Mouse (Mus musculus) liver, postnatal 0 days (tissue): ENCODE data around the gene Zfp281. TPM values are rescaled to one million over a fixed set of nuclear protein-coding genes. Genes with fewer than 3 reads are reported as not detected.

Source experiments
- ATAC-seq: fragments of 200-750 bp; cut with Nextera tagmentation; 2 replicates; pipeline ENCODE4 v1.8.0; 2017; ENCODE audit warnings: mild to moderate bottlenecking, moderate library complexity
- DNase-seq: peaks from one replicate; pipeline ENCODE4 v3.0.0-alpha.2; 2016
- H3K27ac ChIP-seq: fragments of 300-500 bp; sonication (generic); 2 replicates; pipeline ENCODE4 v1.5.1; 2014; ENCODE audit warnings: antibody characterized with exemption, moderate library complexity, mild to moderate bottlenecking, low read depth
- H3K27me3 ChIP-seq: fragments of 300-500 bp; sonication (generic); 2 replicates; pipeline ENCODE4 v1.6.1; 2014; ENCODE audit warnings: low read length, control low read depth, mixed read lengths; ENCODE audit not compliant: insufficient read depth
- H3K36me3 ChIP-seq: fragments of 300-500 bp; sonication (generic); replicated peaks from 2 replicates; pipeline ENCODE4 v1.6.1; 2014; ENCODE audit warnings: mild to moderate bottlenecking, control low read depth, low read length, moderate library complexity, mixed read lengths; ENCODE audit not compliant: insufficient read depth
- H3K4me1 ChIP-seq: fragments of 300-500 bp; sonication (generic); 2 replicates; pipeline ENCODE4 v1.6.1; 2014; ENCODE audit warnings: antibody characterized with exemption, mild to moderate bottlenecking, control low read depth; ENCODE audit not compliant: insufficient read depth
- H3K4me2 ChIP-seq: fragments of 300-500 bp; sonication (generic); 2 replicates; pipeline ENCODE4 v1.6.1; 2014; ENCODE audit warnings: low read depth, mild to moderate bottlenecking, low read length, moderate library complexity, mixed read lengths
- H3K4me3 ChIP-seq: fragments of 300-500 bp; sonication (generic); 2 replicates; pipeline ENCODE4 v1.5.1; 2014; ENCODE audit warnings: low read depth, low read length
- H3K9ac ChIP-seq: fragments of 300-500 bp; sonication (generic); replicated peaks from 2 replicates; pipeline ENCODE4 v1.6.1; 2014; ENCODE audit warnings: mild to moderate bottlenecking, moderate library complexity
- H3K9me3 ChIP-seq: fragments of 300-500 bp; sonication (generic); 2 replicates; pipeline ENCODE4 v1.6.1; 2016; ENCODE audit warnings: mild to moderate bottlenecking, control low read depth, low read length, mixed read lengths
- CTCF ChIP-seq: sonication (generic); IDR thresholded peaks from 2 replicates; pipeline ENCODE4 v1.5.1; 2016; ENCODE audit warnings: antibody characterized with exemption, low read depth
- EP300 ChIP-seq: IDR thresholded peaks from 2 replicates; pipeline ENCODE4 v1.6.1; 2016; ENCODE audit warnings: antibody characterized with exemption, low read depth, mild to moderate bottlenecking
- WGBS: fragments of 180-500 bp; shearing (Covaris S2); extraction: QIAGEN DNeasy Blood & Tissue Kit; methylation state at CpG from one replicate; pipeline ENCODE4 v1.1.7; 2014; ENCODE audit not compliant: insufficient replicate concordance; 5-methylcytosine and 5-hydroxymethylcytosine counted together
- polyA plus RNA-seq: library from polyadenylated mRNA; unstranded; fragments of >200 nt; fragmentation: Nextera tagmentation; extraction: Ambion mirVana; gene quantifications from 2 replicates; pipeline ENCODE4 v1.2.1, GENCODE M21; 2015

Zfp281 gene
- polyA plus RNA-seq, 1 experiment from 2014 or later: 7.2 TPM

DNA sequence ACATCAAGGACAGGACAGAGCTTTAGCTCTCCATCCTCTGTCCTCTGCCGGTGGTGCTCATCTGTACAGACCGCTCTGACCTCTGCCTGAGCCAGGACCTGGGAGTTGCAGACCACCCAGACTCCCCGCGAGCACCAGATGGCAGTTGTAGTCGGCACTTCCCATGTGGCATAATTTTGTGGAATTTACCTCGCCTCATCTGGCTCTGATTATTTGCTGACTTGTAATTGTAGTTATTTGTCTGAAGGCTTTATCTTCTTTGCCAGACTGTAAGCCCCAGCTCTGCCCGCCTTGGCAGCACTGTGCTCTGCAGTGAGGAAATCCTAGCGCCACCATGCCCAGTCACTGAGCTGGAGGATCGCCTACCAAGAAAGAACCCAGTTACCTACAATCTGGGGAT lies 35.8 kb upstream of the Zfp281 start:
- Histone ChIP-seq H3K4me1 (no peaks in the 10 kb centered on the region), H3K4me3 (no peak overlapping the region), H3K27me3 (no peaks in the 10 kb centered on the region), H3K36me3 (no peaks in the 10 kb centered on the region), H3K9ac (no peak overlapping the region), H3K27ac (no peak overlapping the region), H3K9me3 (no peaks in the 10 kb centered on the region), H3K4me2 (0 out of 2 replicates have a peak overlapping the region, but pooled peaks have one; percentile 11)
- ATAC-seq (no peak), DNase-seq (no peak)
- 25% methylated on average over 9 of the region's 9 CpGs for WGBS
- no peak for TF ChIP-seq EP300
- TF ChIP-seq CTCF: no peak

DNA sequence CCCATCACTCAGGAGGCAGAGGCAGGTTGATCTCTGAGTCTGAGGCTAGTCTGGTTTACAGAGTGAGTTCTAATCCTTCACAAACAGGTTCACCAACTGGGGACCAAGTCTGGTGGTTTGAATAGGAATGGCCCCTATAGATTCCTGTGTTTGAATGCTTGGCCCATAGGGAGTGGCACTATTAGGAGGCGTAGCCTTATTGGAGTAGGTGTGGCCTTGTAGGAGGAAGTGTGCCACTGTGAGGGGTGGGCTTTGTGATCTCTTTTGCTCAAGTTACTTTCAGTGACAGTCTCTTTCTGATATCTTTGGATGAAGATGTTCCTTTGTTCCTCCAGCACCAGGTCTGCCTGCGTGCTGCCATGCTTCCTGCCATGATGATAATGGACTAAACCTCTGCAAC lies 32.0 kb upstream of the Zfp281 start:
- H3K9me3 ChIP-seq: no peaks in the 10 kb centered on the region
- DNase-seq (no peak), ATAC-seq (no peak)
- WGBS: 76% methylated on average over 2 of the region's 2 CpGs
- no peaks in the 10 kb centered on the region for H3K36me3 ChIP-seq
- H3K4me1 ChIP-seq: no peaks in the 10 kb centered on the region
- H3K9ac ChIP-seq: no peak overlapping the region
- H3K27me3 ChIP-seq: no peaks in the 10 kb centered on the region
- TF ChIP-seq CTCF (no peak), EP300 (no peak)
- H3K27ac ChIP-seq: no peak overlapping the region
- no peak overlapping the region for H3K4me3 ChIP-seq
- no peak overlapping the region for H3K4me2 ChIP-seq

DNA sequence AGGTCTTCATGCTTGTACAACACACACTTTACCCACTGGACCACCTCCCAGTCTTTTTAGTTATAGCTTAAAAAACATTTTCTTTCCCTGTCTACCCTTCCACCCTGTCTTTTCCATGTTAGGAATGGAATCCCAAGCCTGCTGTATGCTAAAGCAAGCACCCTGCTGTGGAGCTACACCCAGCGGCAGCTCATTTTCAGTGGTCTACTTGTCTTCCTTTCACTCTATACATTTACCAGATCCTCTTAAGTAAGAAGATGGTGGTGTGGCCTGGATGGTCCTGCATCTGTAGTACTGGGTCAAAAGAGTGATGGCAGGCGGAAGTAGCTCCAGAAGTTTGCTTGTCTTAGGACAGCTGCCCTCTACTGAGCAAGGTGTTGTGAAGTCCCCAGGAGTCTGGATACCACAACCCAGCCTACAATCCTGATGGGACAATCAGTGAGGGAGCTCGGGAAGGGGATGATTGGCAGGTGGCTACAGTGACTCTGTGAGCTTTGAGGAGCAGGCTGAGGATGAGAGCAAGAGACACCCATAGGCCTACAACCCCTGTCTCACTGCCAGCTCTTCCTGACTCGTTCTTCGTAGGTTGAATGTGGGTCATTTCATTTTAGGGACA lies 30.4 kb upstream of the Zfp281 start:
- H3K9me3 ChIP-seq: no peaks in the 10 kb centered on the region
- no peak for DNase-seq
- 77% methylated on average over 5 of the region's 5 CpGs for WGBS
- no peaks in the 10 kb centered on the region for H3K27me3 ChIP-seq
- no peak overlapping the region for H3K27ac ChIP-seq
- no peak overlapping the region for H3K9ac ChIP-seq
- TF ChIP-seq EP300 (no peak), CTCF (no peak)
- H3K4me3 ChIP-seq: no peak overlapping the region
- H3K4me1 ChIP-seq: no peaks in the 10 kb centered on the region
- no peak for ATAC-seq
- H3K4me2 ChIP-seq: no peak overlapping the region
- H3K36me3 ChIP-seq: no peaks in the 10 kb centered on the region

DNA sequence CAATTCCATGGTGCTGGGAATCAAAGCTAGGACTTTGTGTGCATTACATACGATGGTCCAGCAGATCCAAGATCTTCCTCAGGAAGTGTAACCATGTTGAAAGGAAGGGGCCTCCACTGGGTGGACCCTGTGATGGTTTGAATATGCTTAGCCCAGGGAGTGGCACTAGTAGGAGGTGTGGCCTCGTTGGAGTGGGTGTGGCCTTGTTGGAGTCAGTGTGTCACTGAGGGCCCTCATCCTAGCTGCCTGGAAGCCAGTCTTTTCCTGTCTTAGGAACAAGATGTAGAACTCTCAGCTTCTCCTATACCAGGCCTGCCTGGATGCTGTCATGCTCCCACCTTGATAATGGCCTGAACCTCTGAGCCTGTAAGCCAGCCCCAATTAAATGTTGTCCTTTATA lies 27.9 kb upstream of the Zfp281 start:
- no peaks in the 10 kb centered on the region for H3K27me3 ChIP-seq
- no peaks in the 10 kb centered on the region for H3K36me3 ChIP-seq
- no peaks in the 10 kb centered on the region for H3K9me3 ChIP-seq
- H3K4me1 ChIP-seq: no peaks in the 10 kb centered on the region
- no peak for DNase-seq
- no peak overlapping the region for H3K4me2 ChIP-seq
- no peak overlapping the region for H3K4me3 ChIP-seq
- H3K27ac ChIP-seq: no peak overlapping the region
- H3K9ac ChIP-seq: no peak overlapping the region
- WGBS: 66% methylated on average over 2 of the region's 2 CpGs
- no peak for TF ChIP-seq CTCF
- no peak for TF ChIP-seq EP300
- ATAC-seq: no peak

DNA sequence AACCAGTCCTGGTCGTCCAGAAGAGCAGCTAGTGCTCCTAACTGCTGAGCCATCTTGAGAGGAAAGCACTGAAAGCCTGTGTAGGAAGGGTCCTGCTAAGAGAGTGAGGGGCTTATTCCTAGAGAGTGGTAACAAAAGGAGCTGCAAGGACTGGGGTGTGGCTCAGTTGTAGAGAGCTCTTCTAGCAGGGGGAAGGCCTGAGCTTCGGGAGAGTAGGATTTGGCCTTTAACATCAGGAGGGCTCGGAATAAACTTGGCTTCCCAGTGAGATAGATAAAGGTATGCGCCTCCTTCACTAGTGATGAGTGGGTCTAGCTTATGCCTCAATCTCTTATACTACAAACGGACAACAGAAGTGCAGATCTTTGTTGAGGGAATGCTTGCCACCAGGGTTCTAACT lies 26.4 kb upstream of the Zfp281 start:
- no peak for ATAC-seq

DNA sequence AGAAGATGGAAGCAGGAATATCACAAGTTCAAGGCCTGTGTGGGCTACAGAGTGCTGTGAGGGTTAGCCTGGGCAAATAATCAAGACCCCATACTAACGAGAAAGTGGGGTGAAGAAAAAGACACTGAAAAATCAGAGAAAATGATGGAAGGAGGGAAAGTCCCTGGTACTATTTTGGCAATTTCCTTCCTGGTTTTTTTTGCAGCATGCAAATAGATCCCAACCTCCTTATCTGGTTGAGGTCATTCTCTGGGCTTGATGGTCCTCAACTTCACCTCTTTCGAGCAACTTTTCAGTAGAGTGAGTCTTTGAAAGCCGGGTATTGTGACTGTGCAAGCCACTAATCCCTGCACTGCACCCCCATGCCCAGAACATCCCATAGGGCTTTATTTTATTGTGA lies 24.6 kb upstream of the Zfp281 start:
- Histone ChIP-seq H3K4me3 (no peak overlapping the region), H3K27me3 (no peaks in the 10 kb centered on the region), H3K9ac (no peak overlapping the region), H3K36me3 (no peaks in the 10 kb centered on the region), H3K27ac (no peak overlapping the region), H3K9me3 (no peaks in the 10 kb centered on the region), H3K4me2 (no peak overlapping the region), H3K4me1 (0 out of 2 replicates have a peak, but pooled peaks cover 2% of the 10 kb centered on the region)
- ATAC-seq: no peak
- WGBS: 60% methylated on average over 3 of the region's 3 CpGs
- TF ChIP-seq CTCF: no peak
- no peak for TF ChIP-seq EP300
- no peak for DNase-seq

More for the DNA sequence above, 26.4 kb upstream of the Zfp281 start:
- H3K4me2 ChIP-seq: no peak overlapping the region
- no peak for DNase-seq
- no peak for TF ChIP-seq EP300
- TF ChIP-seq CTCF: no peak
- H3K4me1 ChIP-seq: 0 out of 2 replicates have a peak, but pooled peaks cover 2% of the 10 kb centered on the region
- no peaks in the 10 kb centered on the region for H3K36me3 ChIP-seq
- no peak overlapping the region for H3K9ac ChIP-seq
- no peak overlapping the region for H3K4me3 ChIP-seq
- no peaks in the 10 kb centered on the region for H3K9me3 ChIP-seq
- no peaks in the 10 kb centered on the region for H3K27me3 ChIP-seq
- no peak overlapping the region for H3K27ac ChIP-seq
- 67% methylated on average over 5 of the region's 5 CpGs for WGBS
